Mouse (Mus musculus) erythroblast, embryonic 14.5 days (primary cell): ENCODE results near the gene Apom.

Source experiments
- GATA1 ChIP-seq: IDR thresholded peaks from 2 replicates; pipeline ENCODE4 v1.6.1; 2012; ENCODE audit warnings: low read length, inconsistent platforms, mixed read lengths
- TAL1 ChIP-seq: IDR thresholded peaks from 3 replicates; pipeline ENCODE4 v1.6.1; 2012; ENCODE audit warnings: low read length, inconsistent platforms, mixed read lengths

GRCm38 (mm10) chr17:35101161-35101560, 30.7 kb downstream of the Apom start:
- TF ChIP-seq TAL1 (no peak), GATA1 (no peak)
